Mouse (Mus musculus): ENCODE data around the gene Gif.

Gene Gif

DNA sequence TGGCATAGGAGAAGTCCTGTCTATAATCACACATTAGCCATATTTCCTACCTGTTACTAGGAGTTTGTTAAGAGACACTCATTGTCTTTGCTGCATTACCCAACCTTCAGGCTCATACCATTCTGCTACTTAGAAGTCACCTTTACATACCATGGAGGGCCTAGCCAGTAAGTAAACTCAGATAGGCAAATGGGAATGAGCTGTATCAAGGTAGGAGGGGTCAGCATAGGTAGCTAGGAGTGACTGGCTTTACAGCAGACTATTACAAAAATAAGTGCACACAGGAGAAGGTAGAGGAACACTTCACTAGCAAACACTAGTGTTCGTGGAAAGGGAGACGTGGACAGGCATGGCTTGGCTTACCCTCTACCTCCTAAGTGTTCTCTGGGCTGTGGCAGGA, at the start of gene Gif:
TSS of gene Gif (plus strand) at position 257 of the 400 bp plus-strand sequence.
- DNase-seq (ENCODE audit: low read depth, low spot score): no peak

DNA sequence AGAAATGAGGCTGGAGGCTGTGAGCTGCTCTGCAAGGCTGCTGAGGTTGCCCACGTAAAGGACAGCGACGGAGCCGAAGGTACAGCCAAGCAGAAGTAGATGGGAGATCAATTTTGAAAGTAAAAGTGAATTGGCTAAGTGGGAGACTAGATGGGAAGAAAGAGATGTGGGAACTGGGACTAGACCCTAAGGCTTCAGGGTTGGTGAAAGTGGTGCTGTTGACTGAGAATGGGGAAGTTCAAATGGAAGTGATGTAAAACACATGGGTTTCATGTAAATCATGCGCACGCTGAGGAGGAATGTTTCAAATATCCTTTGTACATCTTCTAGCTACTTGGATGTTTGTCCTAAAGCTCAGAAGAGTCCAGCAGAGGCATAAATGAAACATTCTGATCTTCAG, 49.0 kb upstream of the Gif start:
- DNase-seq (ENCODE audit: low read depth, low spot score): no peak

DNA sequence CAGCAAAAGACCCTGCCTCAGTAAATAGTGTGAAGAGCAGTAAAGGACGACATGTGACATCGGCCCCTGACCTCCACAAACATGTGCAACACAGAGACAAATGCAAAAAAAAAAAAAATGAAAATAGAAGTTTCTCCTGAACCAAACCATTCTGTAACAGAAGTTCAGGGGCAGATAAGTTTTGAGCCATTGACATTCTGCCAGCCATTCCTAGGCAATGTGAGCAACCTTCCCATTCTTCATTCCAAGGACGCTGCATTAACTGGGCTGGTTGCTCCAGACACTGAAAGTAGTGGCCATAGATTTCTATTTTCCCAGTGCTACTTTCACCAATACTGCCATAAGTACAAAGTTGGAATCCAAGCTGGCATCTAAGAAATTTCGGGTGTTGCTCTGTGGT, 34.9 kb upstream of the Gif start:
- no peak for DNase-seq (ENCODE audit: low read depth, low spot score)

DNA sequence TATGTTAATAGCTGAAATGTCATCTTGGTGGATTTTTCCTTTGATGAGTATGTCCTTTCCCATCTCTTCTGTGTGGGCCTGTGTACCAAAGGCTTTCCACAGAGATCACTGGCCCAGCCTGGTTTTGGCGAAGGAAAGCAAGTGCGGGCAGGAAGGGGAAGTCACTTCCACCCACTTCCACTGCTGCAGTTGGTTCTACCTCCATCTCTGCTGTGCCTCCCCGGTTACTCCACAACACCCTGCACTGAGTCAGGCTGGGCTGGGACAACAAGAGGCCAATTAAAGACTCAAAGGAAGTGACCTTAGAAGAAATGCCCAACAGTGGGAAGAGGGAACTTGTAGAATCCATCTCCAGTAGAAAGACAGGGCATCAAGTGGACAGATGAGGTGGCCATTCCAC, 27.3 kb upstream of the Gif start:
- no peak for DNase-seq (ENCODE audit: low read depth, low spot score)

- DNase-seq (ENCODE audit: low read depth, low spot score): no peak
These were observed 23.5 kb upstream of the Gif start for GRCm38 (mm10) chr19:11723870-11724269.

GRCm38 (mm10) chr19:11724275-11724674, 23.1 kb upstream of the Gif start:
- no peak for DNase-seq (ENCODE audit: low read depth, low spot score)

DNA sequence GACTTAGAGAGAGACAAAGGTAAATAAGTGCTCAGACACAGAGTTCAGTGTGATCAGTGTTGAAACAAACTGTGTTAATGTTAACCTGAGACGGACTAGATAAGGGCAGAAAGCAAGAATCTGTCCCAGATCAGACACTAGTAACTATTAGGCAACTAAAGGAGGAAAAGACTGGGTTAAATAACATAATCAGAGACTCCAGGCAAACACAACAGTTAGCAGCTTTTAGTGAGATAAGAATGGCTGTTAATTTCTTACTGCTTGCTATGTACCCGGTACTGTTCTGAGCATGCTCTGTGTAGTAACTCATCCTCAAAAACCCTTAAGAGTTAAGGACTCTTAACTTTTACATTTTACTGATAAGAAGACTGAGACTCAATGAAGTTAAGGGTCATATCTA, 21.4 kb upstream of the Gif start:
- DNase-seq (ENCODE audit: low read depth, low spot score): no peak

GRCm38 (mm10) chr19:11727304-11727703, 20.1 kb upstream of the Gif start:
- DNase-seq (ENCODE audit: low read depth, low spot score): no peak

DNA sequence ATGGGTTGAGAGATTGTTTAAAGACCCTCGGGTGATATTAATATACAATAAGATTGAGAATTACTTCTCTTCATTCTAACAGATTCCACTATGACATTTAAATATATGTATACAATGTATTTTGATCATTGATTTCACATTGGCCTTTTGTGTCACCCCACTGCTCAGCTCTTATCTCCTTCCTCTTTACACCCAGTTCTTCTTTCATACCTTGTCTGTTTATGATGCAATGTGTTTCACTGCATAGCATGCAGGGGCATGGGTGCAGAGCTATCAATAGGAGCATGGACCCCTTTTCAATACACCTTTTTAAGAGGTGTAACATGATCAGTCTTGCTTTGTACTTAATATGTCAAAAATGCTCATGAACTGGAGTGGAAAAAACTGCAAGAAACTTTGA, 17.1 kb upstream of the Gif start:
- no peak for DNase-seq (ENCODE audit: low read depth, low spot score)

DNA sequence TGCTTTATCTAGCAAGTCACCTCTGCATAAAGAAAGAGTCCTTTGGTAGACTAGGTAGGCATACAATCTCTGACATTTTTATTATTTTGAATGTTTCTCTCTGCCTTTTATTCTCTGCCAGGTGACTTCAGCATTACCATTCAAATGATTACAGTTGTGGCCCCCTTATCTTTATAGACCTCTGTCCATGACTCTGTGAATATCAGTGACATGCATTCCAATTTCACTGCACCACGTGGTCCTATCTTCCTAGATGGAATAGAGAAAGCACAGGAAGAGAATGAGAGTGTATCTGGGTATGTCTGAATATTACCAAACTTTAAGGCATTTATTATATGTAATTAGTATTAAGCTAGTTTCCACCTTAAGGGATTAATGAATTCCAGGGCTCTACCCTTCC, 10.9 kb upstream of the Gif start:
- DNase-seq (ENCODE audit: low read depth, low spot score): no peak

GRCm38 (mm10) chr19:11745680-11746079, 1.7 kb upstream of the Gif start:
- no peak for DNase-seq (ENCODE audit: low read depth, low spot score)

- no peak for DNase-seq (ENCODE audit: low read depth, low spot score)
These were observed 17.7 kb downstream of the Gif start for GRCm38 (mm10) chr19:11765059-11765458.

GRCm38 (mm10) chr19:11766413-11766812, 19.1 kb downstream of the Gif start:
- DNase-seq (ENCODE audit: low read depth, low spot score): no peak

GRCm38 (mm10) chr19:11768163-11768562, 20.8 kb downstream of the Gif start:
- DNase-seq (ENCODE audit: low read depth, low spot score): peak; percentile 81

DNA sequence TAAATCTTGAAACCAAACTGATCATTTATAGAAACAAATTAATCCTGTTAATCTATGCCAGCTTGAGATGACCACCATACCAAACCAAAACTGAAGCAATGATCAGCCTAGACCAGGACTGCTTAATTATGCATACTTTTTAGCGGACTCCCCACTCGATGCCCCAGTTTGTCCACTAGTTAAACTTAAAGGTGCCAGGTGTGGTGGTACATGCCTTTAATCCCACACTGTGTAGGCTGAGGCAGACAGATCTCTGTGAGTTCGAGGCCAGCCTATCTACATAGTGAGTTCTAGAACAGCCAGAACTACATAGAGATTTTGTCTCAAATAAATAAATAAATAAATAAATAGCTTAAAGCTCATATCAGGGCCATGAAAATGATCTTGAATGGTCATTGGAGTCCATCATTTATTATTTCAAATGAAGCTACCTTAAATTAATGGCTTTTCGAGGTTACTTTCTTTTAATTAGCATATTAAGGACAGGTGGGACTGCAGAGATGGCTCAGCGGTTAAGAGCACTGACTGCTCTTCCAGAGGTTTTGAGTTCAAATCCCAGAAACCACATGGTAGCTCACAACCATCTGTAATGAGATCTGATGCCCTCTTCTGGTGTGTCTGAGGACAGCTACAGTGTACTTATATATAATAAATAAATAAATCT, 22.0 kb downstream of the Gif start:
- no peak for DNase-seq (ENCODE audit: low read depth, low spot score)

DNA sequence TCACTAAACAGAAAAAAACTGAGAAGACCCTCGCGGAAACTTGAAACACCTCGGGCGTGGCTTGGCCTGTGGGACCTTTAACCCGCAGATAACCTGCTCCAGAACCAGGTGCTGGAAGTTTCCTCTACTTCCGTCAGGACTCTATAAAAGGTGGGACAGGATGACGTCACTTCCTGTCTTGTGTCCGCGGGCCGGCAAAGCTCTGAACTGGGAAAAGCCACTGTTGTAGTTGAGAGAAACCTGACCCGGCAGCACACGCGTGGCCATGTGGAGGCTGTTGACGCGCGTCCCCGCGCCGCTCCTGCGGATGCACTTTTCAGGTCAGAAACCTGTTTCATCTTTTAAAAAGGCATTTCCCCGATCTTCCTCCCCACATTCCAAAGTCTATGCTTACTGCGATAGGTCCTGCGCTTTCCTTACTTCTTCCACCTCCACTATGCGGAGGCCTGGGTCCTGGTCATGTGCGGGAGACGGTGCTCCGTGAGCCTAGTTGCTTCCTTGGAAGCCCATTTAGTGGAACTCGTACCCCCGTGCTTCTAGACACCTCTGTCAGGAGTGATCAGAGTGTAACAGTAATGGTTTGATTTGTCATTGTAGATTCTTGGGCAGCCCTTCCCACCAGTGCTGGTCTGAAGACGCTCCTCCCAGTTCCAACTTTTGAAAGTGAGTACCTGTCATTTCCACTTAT, 23.0 kb downstream of the Gif start, which contains the start of gene Mrpl16:
TSS of gene Mrpl16 (plus strand) at position 187 of the 688 bp plus-strand sequence.
- DNase-seq (ENCODE audit: low read depth, low spot score): peak; percentile 94

- peak; percentile 72 for DNase-seq (ENCODE audit: low read depth, low spot score)
These were observed 30.0 kb downstream of the Gif start for GRCm38 (mm10) chr19:11777191-11777865.

DNA sequence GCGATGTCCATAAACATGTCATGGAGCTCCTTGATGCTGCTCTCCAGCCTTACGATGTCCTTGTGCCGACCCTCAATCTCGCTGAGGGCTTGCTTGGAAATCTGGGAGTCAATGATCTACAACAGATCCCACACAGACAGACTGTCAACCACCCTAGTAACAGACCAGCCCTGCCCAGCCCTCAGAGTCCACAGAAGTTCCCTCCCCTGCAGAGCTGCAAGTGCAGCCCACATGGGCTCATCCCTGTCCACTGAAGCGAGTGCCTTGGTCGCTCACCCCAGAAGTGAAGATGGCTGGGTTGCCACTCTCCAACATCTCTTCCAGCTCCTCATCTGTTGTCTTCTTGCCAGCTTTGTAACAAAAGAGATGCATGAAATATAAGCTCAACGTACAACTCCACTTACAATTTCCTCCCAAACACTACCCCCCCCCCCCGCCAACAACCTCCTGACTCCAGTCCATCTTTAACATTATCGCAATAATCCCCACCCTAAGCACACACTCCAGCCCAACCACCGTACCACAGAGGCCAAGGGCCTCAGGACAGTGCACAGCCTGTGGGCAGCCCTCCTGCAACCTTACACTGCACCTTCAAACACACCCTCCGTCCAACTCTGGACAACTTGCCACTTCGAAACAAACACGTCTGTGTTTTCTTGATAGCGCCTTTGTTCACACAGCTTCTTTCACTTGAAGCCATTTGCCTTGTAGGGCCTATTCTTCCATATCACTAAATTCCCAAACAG, 38.2 kb downstream of the Gif start:
- no peak for DNase-seq (ENCODE audit: low read depth, low spot score)

- no peak for DNase-seq (ENCODE audit: low read depth, low spot score)
These were observed 40.5 kb downstream of the Gif start for GRCm38 (mm10) chr19:11787826-11788225.

DNA sequence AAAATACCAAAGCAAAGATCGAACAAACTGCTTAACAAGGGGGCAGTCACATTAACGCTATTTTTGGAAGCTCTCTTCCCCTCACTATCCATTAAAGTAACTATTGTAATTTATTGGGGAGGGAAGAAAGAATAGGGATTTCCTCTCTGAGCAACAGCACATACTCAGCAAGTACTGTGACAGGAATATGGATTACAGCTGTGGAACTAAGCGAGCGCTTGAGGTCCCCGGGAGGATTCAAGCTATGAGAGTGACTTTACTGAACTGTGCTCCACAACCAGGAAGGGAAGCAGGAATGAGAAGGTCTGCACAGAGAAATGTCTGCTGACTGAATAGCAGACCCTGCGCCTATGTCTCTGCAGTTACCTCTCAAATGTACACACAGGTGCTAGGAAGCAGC, 41.5 kb downstream of the Gif start:
- DNase-seq (ENCODE audit: low read depth, low spot score): no peak

DNA sequence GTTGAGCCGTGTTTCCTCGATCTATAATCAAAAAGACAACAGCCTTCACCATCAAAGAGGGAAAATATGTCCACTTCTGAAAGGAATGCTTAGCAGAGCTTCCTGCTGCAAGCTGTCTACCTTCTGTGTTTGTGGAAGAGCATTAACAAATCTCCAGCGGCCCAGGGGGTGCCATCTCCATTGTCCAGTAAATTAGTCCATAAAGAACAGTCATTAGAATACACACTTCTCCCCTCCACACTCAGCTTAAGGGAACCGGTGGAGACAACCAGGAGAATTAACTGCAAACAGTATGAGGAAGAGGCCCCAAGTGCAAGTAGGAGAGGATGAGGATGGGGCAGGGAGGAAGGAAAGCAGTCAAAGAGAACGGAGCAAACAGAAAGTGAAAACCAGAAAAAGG, 44.5 kb downstream of the Gif start:
- DNase-seq (ENCODE audit: low read depth, low spot score): no peak

DNA sequence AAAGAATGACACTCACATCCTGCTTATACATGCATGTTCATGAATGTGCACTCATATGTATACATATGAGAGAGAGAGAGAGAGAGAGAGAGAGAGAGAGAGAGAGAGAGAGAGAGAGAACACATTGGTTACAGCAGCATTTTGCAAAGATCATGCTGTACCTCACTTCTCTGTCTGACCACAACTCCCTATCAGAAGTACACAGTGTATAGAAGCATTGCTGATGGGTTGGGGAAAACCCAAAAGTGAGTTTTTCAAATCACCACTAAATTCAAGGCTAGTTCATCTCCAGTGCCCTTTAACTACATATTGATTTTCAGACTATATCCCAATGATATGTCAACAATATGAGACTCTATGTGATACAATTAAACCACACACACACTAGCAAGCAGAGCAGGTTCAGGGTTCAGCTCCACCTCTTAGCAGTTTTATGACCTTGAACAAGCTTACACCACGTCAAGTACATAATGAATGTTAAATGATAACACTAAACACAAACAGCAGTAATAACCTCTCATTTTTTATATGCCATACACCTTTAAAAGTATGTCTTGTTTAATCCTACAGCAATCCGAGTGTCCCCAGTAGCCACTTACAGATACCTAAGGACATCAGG, 46.5 kb downstream of the Gif start:
- DNase-seq (ENCODE audit: low read depth, low spot score): no peak
